Mouse (Mus musculus) liver (tissue): Measurements from ENCODE around the gene Cdkl3.
A peak's percentile ranks its signal among the peaks of the same experiment; 100 is the strongest.

ENCODE experiments used
- DNase-seq: peaks from one replicate; pipeline ENCODE4 v3.0.0-alpha.2; 2020; ENCODE audit warnings: mixed read lengths

Gene Cdkl3

GRCm38 (mm10) chr11:52018217-52018616 lies 14.2 kb downstream of the Cdkl3 start:
- no peak for DNase-seq

GRCm38 (mm10) chr11:52032356-52032755 lies 28.3 kb downstream of the Cdkl3 start:
- DNase-seq: no peak

- DNase-seq: no peak
These were observed 29.9 kb downstream of the Cdkl3 start for GRCm38 (mm10) chr11:52033953-52034352.

GRCm38 (mm10) chr11:52035905-52036304 lies 31.9 kb downstream of the Cdkl3 start:
- no peak for DNase-seq

GRCm38 (mm10) chr11:52037659-52038058 lies 33.6 kb downstream of the Cdkl3 start:
- DNase-seq: no peak

- no peak for DNase-seq
These were observed 39.2 kb downstream of the Cdkl3 start for GRCm38 (mm10) chr11:52043224-52043623.

GRCm38 (mm10) chr11:52044156-52044555 lies 40.1 kb downstream of the Cdkl3 start:
- no peak for DNase-seq

- no peak for DNase-seq
These were observed 42.6 kb downstream of the Cdkl3 start for GRCm38 (mm10) chr11:52046446-52047165.

GRCm38 (mm10) chr11:52053371-52053770 lies 49.4 kb downstream of the Cdkl3 start:
- DNase-seq: no peak

GRCm38 (mm10) chr11:52054728-52055127 lies 50.7 kb downstream of the Cdkl3 start:
- DNase-seq: no peak

- DNase-seq: no peak
These were observed 52.2 kb downstream of the Cdkl3 start for GRCm38 (mm10) chr11:52056198-52056597.

GRCm38 (mm10) chr11:52059001-52059400 lies 55.0 kb downstream of the Cdkl3 start:
- DNase-seq: no peak

GRCm38 (mm10) chr11:52060315-52060714 lies 56.3 kb downstream of the Cdkl3 start:
- DNase-seq: no peak

GRCm38 (mm10) chr11:52062406-52062805 lies 58.4 kb downstream of the Cdkl3 start:
- no peak for DNase-seq

- peak; percentile 45 for DNase-seq
These were observed 60.4 kb downstream of the Cdkl3 start for GRCm38 (mm10) chr11:52064398-52064797.

- DNase-seq: peak; percentile 10
These were observed 61.8 kb downstream of the Cdkl3 start for GRCm38 (mm10) chr11:52065841-52066240.

- peak; percentile 13 for DNase-seq
These were observed 67.7 kb downstream of the Cdkl3 start for GRCm38 (mm10) chr11:52071768-52072167.

- DNase-seq: no peak
These were observed 69.6 kb downstream of the Cdkl3 start for GRCm38 (mm10) chr11:52073528-52074170.

- peak; percentile 9 for DNase-seq
These were observed 70.8 kb downstream of the Cdkl3 start for GRCm38 (mm10) chr11:52074626-52075470.

GRCm38 (mm10) chr11:52075794-52076633 lies 72.0 kb downstream of the Cdkl3 start:
- DNase-seq: peak; percentile 13

- DNase-seq: no peak
These were observed 72.8 kb downstream of the Cdkl3 start for GRCm38 (mm10) chr11:52076742-52077352.

GRCm38 (mm10) chr11:52077939-52078338 lies 73.9 kb downstream of the Cdkl3 start:
- DNase-seq: no peak
